ENCODE assay signal across 11 mouse cellular contexts in the genomic region with DNA sequence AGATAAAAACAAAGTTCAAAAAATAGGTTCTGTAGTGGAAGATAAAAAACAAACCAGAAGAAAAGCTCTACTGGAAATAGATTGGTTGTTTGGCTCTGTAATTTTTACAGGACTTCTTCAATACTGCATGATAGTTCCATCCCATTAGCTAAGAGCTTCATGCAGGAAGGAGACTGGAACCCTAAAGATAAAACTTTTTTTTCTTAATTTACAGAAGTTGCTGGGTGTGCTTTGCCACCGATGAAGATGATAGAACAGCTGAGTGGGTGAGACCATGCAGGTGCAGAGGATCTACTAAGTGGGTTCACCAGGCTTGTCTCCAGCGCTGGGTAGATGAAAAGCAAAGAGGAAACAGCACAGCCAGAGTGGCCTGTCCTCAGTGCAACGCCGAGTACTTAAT.
"Had no signal": no experiment of that assay in that cellular context is flagged by ENCODE, and none has a peak within 500 bp of the region (broad histone marks: within the 10 kb centered on the region; RNA-seq: fewer than 3 reads in every experiment).

No protein-coding gene starts in this region.

- ATAC-seq: intestine, postnatal 0 days; midbrain, embryonic 13.5 days had no signal

- DNase-seq: kidney, adult 8-10 months; layer of hippocampus, postnatal 36 days; lung, postnatal 14 days; thymus, adult 2 months; thymus, postnatal 36 days had no signal

- H3K27ac ChIP-seq: limb, embryonic 15.5 days; macrophage; midbrain, embryonic 13.5 days; stomach, embryonic 15.5 days had no signal

- H3K4me3 ChIP-seq: limb, embryonic 15.5 days; midbrain, embryonic 13.5 days; stomach, embryonic 15.5 days had no signal

- H3K9ac ChIP-seq: limb, embryonic 15.5 days; lung, embryonic 14.5 days; midbrain, embryonic 13.5 days; stomach, embryonic 15.5 days had no signal

- H3K27me3 ChIP-seq: limb, embryonic 15.5 days; stomach, embryonic 15.5 days had no signal

- H3K4me2 ChIP-seq: limb, embryonic 15.5 days; stomach, embryonic 15.5 days had no signal

- H3K9me3 ChIP-seq: limb, embryonic 15.5 days; midbrain, embryonic 13.5 days; stomach, embryonic 15.5 days had no signal
